In genomic region chr4:56122198-56122597, GRCm38 (mm10) we compare ENCODE assay signal across 26 mouse cellular contexts.
"Had no signal": no experiment of that assay in that cellular context is flagged by ENCODE, and none has a peak within 500 bp of the region (broad histone marks: within the 10 kb centered on the region; RNA-seq: fewer than 3 reads in every experiment).

No protein-coding gene starts in this region.

- H3K27me3 ChIP-seq: heart, embryonic 13.5 days; heart, embryonic 15.5 days; hindbrain, embryonic 13.5 days; hindbrain, embryonic 15.5 days; kidney, embryonic 15.5 days; limb, embryonic 12.5 days had no signal

- H3K4me2 ChIP-seq: heart, embryonic 11.5 days; heart, embryonic 13.5 days; heart, embryonic 15.5 days; hindbrain, embryonic 13.5 days; hindbrain, embryonic 15.5 days; kidney, embryonic 15.5 days; limb, embryonic 12.5 days; liver, embryonic 11.5 days had no signal

- H3K4me3 ChIP-seq: heart, adult 2 months; heart, embryonic 13.5 days; heart, embryonic 15.5 days; hindbrain, embryonic 13.5 days; hindbrain, embryonic 15.5 days; kidney, embryonic 15.5 days; limb, embryonic 10.5 days; limb, embryonic 12.5 days had no signal

- H3K36me3 ChIP-seq: heart, embryonic 13.5 days; heart, embryonic 15.5 days; hindbrain, embryonic 13.5 days; hindbrain, embryonic 15.5 days; kidney, embryonic 15.5 days; limb, embryonic 10.5 days; limb, embryonic 12.5 days had no signal

- H3K9ac ChIP-seq: heart, embryonic 13.5 days; heart, embryonic 15.5 days; hindbrain, embryonic 13.5 days; hindbrain, embryonic 15.5 days; kidney, embryonic 15.5 days; limb, embryonic 12.5 days had no signal

- H3K4me1 ChIP-seq: hindbrain, embryonic 13.5 days; hindbrain, embryonic 15.5 days; kidney, embryonic 15.5 days; limb, embryonic 10.5 days; limb, embryonic 12.5 days had no signal

- H3K9me3 ChIP-seq: heart, embryonic 13.5 days; heart, embryonic 15.5 days; hindbrain, embryonic 13.5 days; hindbrain, embryonic 15.5 days; kidney, embryonic 15.5 days; limb, embryonic 10.5 days; limb, embryonic 12.5 days had no signal

- ATAC-seq: hindbrain, postnatal 0 days; intestine, embryonic 16.5 days had no signal

- H3K27ac ChIP-seq: heart, adult 2 months; heart, embryonic 15.5 days; hindbrain, embryonic 13.5 days; hindbrain, embryonic 15.5 days; hindbrain, postnatal 0 days; kidney, embryonic 15.5 days; kidney, postnatal 0 days; limb, embryonic 10.5 days; limb, embryonic 12.5 days had no signal

- DNase-seq: gastrocnemius, postnatal 14 days; gastrocnemius, postnatal 36 days; heart, adult 11 months; heart, adult 2 months; heart, postnatal 14 days; heart, postnatal 36 days; kidney, adult 11 months; kidney, adult 2 months; kidney, adult 9 months; kidney, postnatal 14 days; kidney, postnatal 36 days; layer of hippocampus, adult 9-11 months; layer of hippocampus, postnatal 36 days; liver had no signal
